Mouse (Mus musculus): Measurements from ENCODE around the gene Lhx6.

Gene Lhx6

DNA sequence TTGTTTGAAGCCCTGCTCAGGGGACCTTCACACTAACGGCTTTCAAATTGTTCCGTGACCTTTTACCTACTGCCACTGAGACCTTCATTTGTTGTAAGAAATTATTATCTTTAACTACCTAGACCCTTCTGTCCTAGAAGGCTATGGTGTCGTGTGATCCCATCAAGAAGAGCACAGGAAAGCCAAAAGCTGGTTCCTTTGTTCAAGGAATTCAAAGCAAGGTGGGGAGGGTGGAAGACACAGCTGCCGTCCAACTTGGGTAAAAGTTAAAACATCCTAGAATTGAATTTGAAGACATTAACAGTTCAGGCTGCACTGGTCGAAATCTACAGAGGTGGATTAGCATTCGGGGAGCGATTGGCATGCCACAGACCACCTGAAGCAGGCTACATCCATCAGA is 71.2 kb downstream of the Lhx6 start:
- no peak for DNase-seq

DNA sequence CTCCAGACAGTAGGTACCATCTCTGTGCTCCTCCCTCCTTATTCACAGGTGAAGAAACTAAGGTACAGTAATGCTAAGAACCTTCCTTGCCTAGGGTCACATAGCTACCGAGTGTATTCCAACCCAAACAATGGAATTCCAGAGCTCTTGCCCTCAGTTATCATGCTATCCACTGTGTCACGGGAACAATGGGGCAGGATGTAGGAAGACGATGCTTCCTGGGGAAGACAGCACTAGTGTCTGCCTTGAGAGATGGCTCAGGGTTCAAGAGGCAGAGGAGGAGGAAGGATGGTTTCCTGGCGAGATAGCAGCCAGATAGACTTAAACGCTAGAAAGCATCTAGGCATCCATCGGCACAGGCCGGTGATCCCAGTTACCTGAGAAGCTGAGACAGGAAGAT is 72.3 kb downstream of the Lhx6 start:
- DNase-seq: no peak

All from right cerebral cortex, postnatal 4 days (tissue).